Mouse (Mus musculus): ENCODE results near the gene Zcchc8. TPM values are rescaled to one million over a fixed set of nuclear protein-coding genes. Genes with fewer than 3 reads are reported as not detected.
A peak's percentile ranks its signal among the peaks of the same experiment; 100 is the strongest.

Zcchc8 gene
- polyA plus RNA-seq, 1 experiment from 2014 or later: 27.3 TPM

DNA sequence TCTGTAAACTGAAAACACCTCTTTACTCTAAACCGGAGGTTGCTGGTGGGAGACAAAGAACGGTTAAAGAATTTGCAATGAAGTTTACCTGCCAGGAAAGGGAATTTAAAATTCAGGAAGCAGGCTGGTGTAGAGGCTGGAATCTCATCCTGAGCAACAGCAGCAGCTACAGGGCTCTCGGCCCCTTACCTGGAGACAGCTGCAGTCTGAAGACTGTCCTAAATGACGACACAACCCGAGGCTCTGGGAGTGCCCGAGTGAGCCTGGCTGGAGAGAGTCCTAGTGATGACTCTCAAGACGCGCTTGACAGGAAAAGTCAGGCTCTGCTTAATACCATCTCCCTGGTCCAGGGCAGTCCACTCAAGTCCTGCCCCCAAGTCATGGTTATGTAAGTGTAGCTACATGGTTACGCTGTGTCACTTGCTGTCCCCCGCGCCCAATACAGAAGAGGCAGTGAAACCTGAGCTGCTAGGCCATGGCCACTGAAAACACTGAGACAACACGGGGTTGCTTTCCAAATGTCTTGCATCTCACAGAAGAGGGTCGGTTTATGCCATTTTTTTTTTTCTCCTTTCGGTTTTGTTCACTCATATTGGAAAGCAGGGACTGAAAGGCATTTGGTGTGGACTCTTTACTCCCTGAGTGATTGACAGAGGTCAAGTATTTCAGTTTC is 50.0 kb downstream of the Zcchc8 start:
- no peak for TF ChIP-seq EP300 (optimal IDR thresholded peaks at IDR 0.05)
- TF ChIP-seq CTCF (IDR thresholded peaks at IDR 0.05; ENCODE audit: low read depth): no peak
- DNase-seq (ENCODE audit: low spot score) (no peak), ATAC-seq (ENCODE audit: low FRiP score, low TSS enrichment) (no peak)
- 39% methylated on average over 14 of the region's 14 CpGs for WGBS
- no peak overlapping the region for H3K9ac ChIP-seq (ENCODE audit: low read length)
- peaks cover 4% of the 10 kb centered on the region; the same call in 1 of the 2 replicates for H3K4me1 ChIP-seq (replicated peaks; ENCODE audit: control insufficient read depth, insufficient read depth)
- H3K9me3 ChIP-seq (ENCODE audit: control insufficient read depth, low read length): no peaks in the 10 kb centered on the region
- no peaks in the 10 kb centered on the region for H3K36me3 ChIP-seq (ENCODE audit: control insufficient read depth, insufficient read depth, low read length)
- no peaks in the 10 kb centered on the region for H3K27me3 ChIP-seq (ENCODE audit: control insufficient read depth, insufficient read depth, low read length)
- no peak overlapping the region for H3K4me2 ChIP-seq (replicated peaks; ENCODE audit: low read depth)
- H3K4me3 ChIP-seq (ENCODE audit: low read depth, low read length): no peak overlapping the region
- H3K27ac ChIP-seq (replicated peaks): peak overlapping the region; percentile 67

DNA sequence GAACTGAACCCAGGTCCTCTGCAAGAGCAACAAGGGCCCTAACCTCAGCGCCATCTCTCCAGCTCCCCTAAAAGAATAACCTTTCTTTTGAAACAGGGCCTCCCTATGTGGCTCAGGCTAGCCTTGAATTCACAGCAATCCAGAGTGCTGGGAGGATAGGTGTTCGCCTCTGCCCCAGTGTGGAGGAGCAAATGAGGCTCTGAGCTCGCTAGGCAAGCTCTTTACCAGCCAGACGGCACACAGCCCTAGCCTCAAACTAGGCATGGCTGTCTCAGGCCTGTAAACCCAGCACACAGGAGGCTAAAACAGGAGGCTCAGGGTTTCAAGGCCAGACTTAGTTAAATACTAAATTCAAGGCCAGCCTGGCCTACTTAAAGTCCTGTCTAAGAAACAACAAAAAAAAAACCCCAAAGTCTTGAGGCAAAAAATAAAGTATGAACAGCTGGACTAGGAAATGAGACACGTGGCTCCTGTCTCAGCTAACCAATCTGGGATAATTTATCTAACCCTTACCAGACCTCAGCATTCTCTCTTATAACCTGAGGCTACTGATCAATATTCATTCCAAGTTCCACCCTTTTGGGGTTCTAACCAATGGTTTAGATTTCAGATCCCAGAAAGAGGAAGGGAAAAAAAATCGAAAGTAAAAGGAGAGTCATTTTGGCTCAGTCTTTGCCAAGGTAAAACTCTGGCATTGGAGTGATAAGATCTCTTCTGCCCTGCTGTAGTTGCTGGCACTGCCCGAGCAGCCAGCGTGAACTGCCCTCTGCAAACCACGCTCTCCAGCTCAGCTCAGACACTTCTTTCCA is 50.7 kb downstream of the Zcchc8 start:
- Histone ChIP-seq H3K27ac (replicated peaks) (peak overlapping the region; percentile 67), H3K9me3 (ENCODE audit: control insufficient read depth, low read length) (no peaks in the 10 kb centered on the region), H3K36me3 (ENCODE audit: control insufficient read depth, insufficient read depth, low read length) (no peaks in the 10 kb centered on the region), H3K4me2 (replicated peaks; ENCODE audit: low read depth) (no peak overlapping the region), H3K27me3 (ENCODE audit: control insufficient read depth, insufficient read depth, low read length) (no peaks in the 10 kb centered on the region), H3K4me1 (replicated peaks; ENCODE audit: control insufficient read depth, insufficient read depth) (peaks cover 4% of the 10 kb centered on the region; the same call in 1 of the 2 replicates), H3K4me3 (ENCODE audit: low read depth, low read length) (no peak overlapping the region), H3K9ac (ENCODE audit: low read length) (no peak overlapping the region)
- whole genome bisulfite sequencing: 66% methylated on average over 9 of the region's 9 CpGs
- DNase-seq (ENCODE audit: low spot score) (no peak), ATAC-seq (ENCODE audit: low FRiP score, low TSS enrichment) (no peak)
- no peak for TF ChIP-seq CTCF (IDR thresholded peaks at IDR 0.05; ENCODE audit: low read depth)
- TF ChIP-seq EP300 (optimal IDR thresholded peaks at IDR 0.05): no peak

DNA sequence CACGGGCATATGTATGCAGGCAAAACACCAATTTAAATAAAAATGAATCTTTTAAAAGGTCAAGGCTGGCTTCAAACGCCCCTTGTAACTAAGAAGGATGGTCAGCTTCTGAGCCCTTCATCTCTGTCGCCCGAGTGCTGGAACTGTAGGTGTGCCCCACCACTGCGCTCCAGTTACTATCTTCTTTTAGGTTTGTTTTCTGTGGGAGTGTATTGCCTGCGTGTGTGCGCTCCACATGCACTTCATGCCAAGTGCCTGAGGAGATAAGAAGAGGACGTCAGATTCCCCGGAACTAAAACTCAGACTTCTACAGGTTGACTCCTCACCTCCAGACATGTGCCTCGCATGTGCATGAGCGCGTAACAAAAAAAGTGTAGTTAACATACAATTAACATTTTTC is 53.0 kb downstream of the Zcchc8 start:
- Histone ChIP-seq H3K4me2 (replicated peaks; ENCODE audit: low read depth) (no peak overlapping the region), H3K9me3 (ENCODE audit: control insufficient read depth, low read length) (no peaks in the 10 kb centered on the region), H3K36me3 (ENCODE audit: control insufficient read depth, insufficient read depth, low read length) (no peaks in the 10 kb centered on the region), H3K27me3 (ENCODE audit: control insufficient read depth, insufficient read depth, low read length) (no peaks in the 10 kb centered on the region), H3K9ac (ENCODE audit: low read length) (no peak overlapping the region), H3K4me3 (ENCODE audit: low read depth, low read length) (no peak overlapping the region), H3K4me1 (replicated peaks; ENCODE audit: control insufficient read depth, insufficient read depth) (peaks cover 2% of the 10 kb centered on the region; the same call in 1 of the 2 replicates), H3K27ac (replicated peaks) (no peak overlapping the region)
- ATAC-seq (ENCODE audit: low FRiP score, low TSS enrichment): no peak; the same call in 1 of the 2 replicates
- no peak for DNase-seq (ENCODE audit: low spot score)
- WGBS: 72% methylated on average over 12 of the region's 12 CpGs
- no peak for TF ChIP-seq CTCF (IDR thresholded peaks at IDR 0.05; ENCODE audit: low read depth)
- TF ChIP-seq EP300 (optimal IDR thresholded peaks at IDR 0.05): no peak

DNA sequence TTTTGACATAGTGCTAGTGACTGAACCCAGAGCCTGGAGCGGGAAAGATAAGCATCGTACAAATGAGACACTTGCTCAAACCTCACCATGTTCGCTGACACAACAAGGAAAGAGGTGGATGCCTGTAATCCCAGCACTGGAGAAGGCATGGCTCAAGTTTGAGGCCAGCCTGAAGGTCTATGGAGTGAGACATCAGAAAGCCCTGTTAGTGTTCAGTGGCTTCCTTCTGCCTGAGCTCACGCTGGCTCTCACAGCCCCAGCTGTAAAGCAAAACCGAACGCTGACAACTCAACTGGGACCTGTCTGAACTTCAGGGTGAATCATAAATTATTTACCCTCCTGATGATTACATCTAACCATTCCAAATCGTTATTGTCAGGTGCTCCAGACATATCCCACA is 54.9 kb downstream of the Zcchc8 start:
- H3K36me3 ChIP-seq (ENCODE audit: control insufficient read depth, insufficient read depth, low read length): no peaks in the 10 kb centered on the region
- H3K4me1 ChIP-seq (replicated peaks; ENCODE audit: control insufficient read depth, insufficient read depth): peaks cover 3% of the 10 kb centered on the region; the same call in 1 of the 2 replicates
- H3K9ac ChIP-seq (ENCODE audit: low read length): no peak overlapping the region
- no peak overlapping the region for H3K4me2 ChIP-seq (replicated peaks; ENCODE audit: low read depth)
- H3K9me3 ChIP-seq (ENCODE audit: control insufficient read depth, low read length): no peaks in the 10 kb centered on the region
- DNase-seq (ENCODE audit: low spot score) (no peak), ATAC-seq (ENCODE audit: low FRiP score, low TSS enrichment) (no peak)
- H3K27me3 ChIP-seq (ENCODE audit: control insufficient read depth, insufficient read depth, low read length): no peaks in the 10 kb centered on the region
- WGBS: 80% methylated on average over 7 of the region's 7 CpGs
- no peak overlapping the region for H3K4me3 ChIP-seq (ENCODE audit: low read depth, low read length)
- no peak for TF ChIP-seq EP300 (optimal IDR thresholded peaks at IDR 0.05)
- no peak for TF ChIP-seq CTCF (IDR thresholded peaks at IDR 0.05; ENCODE audit: low read depth)
- H3K27ac ChIP-seq (replicated peaks): no peak overlapping the region

DNA sequence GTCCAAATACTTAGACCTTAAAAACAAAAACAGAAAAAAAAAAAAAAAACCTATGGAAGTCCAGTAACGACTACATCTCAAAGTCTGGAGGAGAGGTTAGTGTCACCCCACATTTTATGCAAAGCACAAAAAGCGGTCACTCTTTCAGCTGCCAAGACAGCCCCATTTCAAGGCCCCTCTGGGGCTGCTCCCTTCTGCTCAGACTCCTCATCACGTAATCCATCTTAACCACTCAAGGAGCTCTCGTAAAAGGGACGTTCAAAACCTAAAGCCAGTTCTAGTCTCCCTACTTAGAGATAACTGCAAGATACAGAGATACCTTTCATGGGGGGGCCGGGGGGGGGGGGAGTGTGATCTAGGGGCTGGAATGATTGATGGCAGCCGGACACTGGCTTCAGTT is 56.6 kb downstream of the Zcchc8 start:
- no peak for TF ChIP-seq CTCF (IDR thresholded peaks at IDR 0.05; ENCODE audit: low read depth)
- TF ChIP-seq EP300 (optimal IDR thresholded peaks at IDR 0.05): no peak
- Histone ChIP-seq H3K4me3 (ENCODE audit: low read depth, low read length) (no peak overlapping the region), H3K27me3 (ENCODE audit: control insufficient read depth, insufficient read depth, low read length) (no peaks in the 10 kb centered on the region), H3K9ac (ENCODE audit: low read length) (no peak overlapping the region), H3K4me2 (replicated peaks; ENCODE audit: low read depth) (no peak overlapping the region), H3K36me3 (ENCODE audit: control insufficient read depth, insufficient read depth, low read length) (no peaks in the 10 kb centered on the region), H3K4me1 (replicated peaks; ENCODE audit: control insufficient read depth, insufficient read depth) (peaks cover 3% of the 10 kb centered on the region; the same call in 1 of the 2 replicates), H3K27ac (replicated peaks) (no peak overlapping the region), H3K9me3 (ENCODE audit: control insufficient read depth, low read length) (no peaks in the 10 kb centered on the region)
- no peak for ATAC-seq (ENCODE audit: low FRiP score, low TSS enrichment)
- 61% methylated on average over 7 of the region's 7 CpGs for WGBS
- no peak for DNase-seq (ENCODE audit: low spot score)

DNA sequence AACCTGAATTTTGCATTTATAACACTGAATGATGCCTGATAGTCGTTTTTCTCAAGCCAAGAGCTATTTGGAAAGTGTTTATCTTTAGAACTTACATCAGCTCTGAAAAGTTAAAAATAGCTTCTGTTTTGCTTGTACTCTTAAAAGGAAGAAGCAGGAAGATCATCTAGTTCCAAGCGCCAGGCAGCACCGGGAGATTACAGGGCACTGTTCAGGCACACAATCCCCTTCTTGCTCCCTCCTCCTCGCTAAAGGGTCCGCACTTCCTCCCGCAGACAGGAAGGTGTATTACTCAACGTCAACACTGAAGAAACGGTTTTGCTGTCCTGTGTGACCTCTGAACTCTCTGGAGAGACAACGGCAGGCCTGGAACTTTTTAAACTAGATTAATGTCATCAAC is 58.8 kb downstream of the Zcchc8 start:
- Histone ChIP-seq H3K4me1 (replicated peaks; ENCODE audit: control insufficient read depth, insufficient read depth) (0 out of 2 replicates have a peak, but pooled peaks cover 3% of the 10 kb centered on the region), H3K9ac (ENCODE audit: low read length) (no peak overlapping the region), H3K4me2 (replicated peaks; ENCODE audit: low read depth) (no peak overlapping the region), H3K4me3 (ENCODE audit: low read depth, low read length) (no peak overlapping the region), H3K27ac (replicated peaks) (peak overlapping the region; percentile 73), H3K36me3 (ENCODE audit: control insufficient read depth, insufficient read depth, low read length) (no peaks in the 10 kb centered on the region), H3K9me3 (ENCODE audit: control insufficient read depth, low read length) (no peaks in the 10 kb centered on the region), H3K27me3 (ENCODE audit: control insufficient read depth, insufficient read depth, low read length) (no peaks in the 10 kb centered on the region)
- DNase-seq (ENCODE audit: low spot score): no peak
- 23% methylated on average over 9 of the region's 9 CpGs for WGBS
- peak; percentile 47; the same call in 1 of the 2 replicates for ATAC-seq (ENCODE audit: low FRiP score, low TSS enrichment)
- TF ChIP-seq EP300 (optimal IDR thresholded peaks at IDR 0.05) (no peak), CTCF (IDR thresholded peaks at IDR 0.05; ENCODE audit: low read depth) (no peak)

Measured in stomach, postnatal 0 days (tissue).